Mouse (Mus musculus): ENCODE measurements at regions not wholly inside any gene's neighbourhood (a gene's known extent, or its start where the extent isn't known, plus 50 kb on each side); places are given as distances from the start of the nearest gene placed in this dataset.
A peak's percentile ranks its signal among the peaks of the same experiment; 100 is the strongest.

- TF ChIP-seq E2F4 (IDR thresholded peaks at IDR 0.05; ENCODE audit: insufficient replicate concordance, low read depth, low read length) (no peak), EP300 (IDR thresholded peaks at IDR 0.05; ENCODE audit: low read length) (peak; percentile 87), USF2 (conservative IDR thresholded peaks at IDR 0.05; ENCODE audit: low read depth, low read length) (no peak), POLR2A (IDR thresholded peaks at IDR 0.05; ENCODE audit: low read depth, low read length) (no peak), MAX (IDR thresholded peaks at IDR 0.05; ENCODE audit: low read length) (no peak)
These were observed 852.6 kb downstream of the Stpg2 start for GRCm38 (mm10) chr3:140057962-140058631.

All from CH12.LX (cell line).